Mouse (Mus musculus) thymus, postnatal 36 days (tissue): ENCODE measurements around the gene Iqsec1.
A peak's percentile ranks its signal among the peaks of the same experiment; 100 is the strongest.

ENCODE experiments used
- DNase-seq, 2 experiments: peaks; one replicate each; pipeline ENCODE4 v3.0.0; 2022; ENCODE audit warnings: mixed read lengths in 2 of 2

Iqsec1 gene

DNA sequence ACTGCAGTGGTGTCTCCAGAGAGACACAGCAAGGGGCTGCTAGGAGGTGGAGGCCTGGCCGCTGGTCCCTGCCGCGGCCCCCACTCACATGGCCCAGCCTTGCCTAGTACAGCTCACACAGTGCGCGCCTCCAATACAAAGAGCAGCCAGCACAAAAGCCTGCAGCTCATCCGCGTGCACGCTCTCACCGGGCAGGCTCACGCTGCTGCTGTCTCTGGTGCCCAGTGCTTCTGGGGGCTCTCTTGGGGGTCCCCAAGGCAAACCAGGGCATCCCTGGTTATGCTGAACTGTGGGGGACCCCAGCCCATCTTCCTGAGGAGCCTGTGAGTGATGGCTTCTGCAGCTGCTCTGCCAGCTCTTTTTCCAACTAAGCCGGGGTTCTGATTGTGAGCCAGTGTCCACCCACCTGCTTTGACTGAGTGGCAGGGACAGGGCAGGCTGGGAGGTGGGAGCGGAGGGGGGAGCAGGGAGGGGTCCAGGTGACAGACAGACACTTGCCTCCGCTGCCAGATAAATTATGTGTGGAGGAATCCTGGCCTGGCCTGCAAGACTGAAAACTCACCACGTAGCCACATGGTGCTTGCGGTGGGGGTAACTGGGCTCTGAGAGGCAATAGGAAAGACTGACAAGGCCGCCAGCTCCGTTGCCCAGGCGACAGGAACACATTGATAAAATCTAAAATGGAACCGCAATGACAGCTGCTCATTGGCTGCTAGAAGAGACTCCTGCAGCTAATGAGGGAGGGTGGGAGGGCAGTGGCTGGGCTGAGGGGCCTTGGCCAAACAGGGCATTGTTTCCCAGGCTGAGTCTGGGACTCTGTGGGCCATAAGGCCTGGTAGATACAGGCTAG, 206.3 kb downstream of the Iqsec1 start:
- DNase-seq, result peak in 1 of 2 experiments; percentile 24

DNA sequence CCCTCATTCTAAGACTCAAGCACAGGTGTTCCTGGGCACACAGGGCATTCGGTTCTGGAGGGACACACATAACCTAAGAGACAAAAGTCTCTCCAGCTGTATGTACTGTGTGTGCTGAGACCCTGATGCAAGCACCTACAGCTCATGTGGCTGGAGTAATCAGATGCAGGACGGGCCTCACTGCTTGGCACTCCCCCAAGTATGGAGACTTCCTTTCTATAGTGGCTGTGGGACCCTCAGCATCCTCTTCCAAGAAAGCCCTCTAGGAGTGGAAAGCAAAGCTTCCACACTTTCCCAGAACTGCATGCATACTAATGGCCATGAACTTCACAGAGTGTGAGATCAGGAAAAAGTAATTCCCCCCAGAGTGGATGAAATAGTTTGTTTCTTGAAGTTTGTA, 208.0 kb downstream of the Iqsec1 start:
- DNase-seq, result no peak

DNA sequence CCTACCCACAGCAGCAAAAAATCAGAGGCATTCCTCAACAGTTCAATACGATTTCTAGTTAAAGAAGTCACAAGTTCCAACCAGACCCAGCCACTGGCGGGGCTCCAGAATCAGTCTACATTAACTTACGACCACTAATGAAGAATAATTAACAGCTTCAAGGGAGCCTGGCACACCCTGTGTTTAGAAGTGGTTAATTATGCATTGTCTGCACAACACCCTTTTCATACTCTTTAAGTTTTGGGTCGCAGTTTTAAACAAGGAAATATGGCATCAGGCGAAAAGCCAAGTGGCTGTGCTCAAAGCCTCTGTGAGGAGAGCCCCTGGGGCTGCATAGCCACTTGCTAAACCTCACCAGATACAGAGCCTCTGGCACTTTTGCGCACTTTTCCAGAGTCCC, 209.6 kb downstream of the Iqsec1 start:
- no peak for DNase-seq

DNA sequence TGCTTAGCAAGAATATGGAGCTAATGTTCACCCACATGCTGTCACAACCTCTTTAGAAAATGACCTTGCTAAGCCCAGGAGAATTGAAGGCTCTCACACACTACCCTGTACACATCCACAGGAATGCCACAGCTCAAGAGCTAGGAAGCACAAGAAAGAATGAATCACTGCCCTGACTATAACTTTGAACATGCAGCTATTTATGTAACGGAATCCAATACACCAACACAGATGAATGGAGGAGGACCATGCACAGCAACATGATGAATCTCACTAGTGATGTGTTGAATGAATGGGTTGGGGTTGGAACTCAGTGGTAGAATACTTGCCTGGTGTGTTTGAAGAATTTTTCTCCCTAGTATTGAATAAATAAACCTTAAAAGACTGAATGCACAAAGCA, 211.2 kb downstream of the Iqsec1 start:
- no peak for DNase-seq

DNA sequence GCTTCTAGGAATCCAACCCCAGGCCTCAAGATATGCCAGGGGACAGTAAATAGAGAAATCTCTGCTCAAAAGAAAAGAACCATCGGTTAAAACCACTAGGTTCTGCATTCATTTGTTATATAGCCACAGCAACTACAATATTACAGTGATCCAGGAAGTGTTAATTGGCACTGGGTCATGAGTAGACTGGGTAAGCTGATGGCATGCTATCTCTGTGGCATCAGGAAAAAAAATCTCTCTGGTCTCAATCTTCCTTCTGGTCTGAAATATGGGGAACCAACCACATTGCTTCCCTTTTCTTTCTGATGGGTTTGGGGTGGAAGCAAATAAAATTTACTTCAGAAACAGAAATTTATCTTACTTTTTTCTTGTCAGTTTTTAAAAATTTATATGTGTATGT, 212.9 kb downstream of the Iqsec1 start:
- DNase-seq, result no peak

DNA sequence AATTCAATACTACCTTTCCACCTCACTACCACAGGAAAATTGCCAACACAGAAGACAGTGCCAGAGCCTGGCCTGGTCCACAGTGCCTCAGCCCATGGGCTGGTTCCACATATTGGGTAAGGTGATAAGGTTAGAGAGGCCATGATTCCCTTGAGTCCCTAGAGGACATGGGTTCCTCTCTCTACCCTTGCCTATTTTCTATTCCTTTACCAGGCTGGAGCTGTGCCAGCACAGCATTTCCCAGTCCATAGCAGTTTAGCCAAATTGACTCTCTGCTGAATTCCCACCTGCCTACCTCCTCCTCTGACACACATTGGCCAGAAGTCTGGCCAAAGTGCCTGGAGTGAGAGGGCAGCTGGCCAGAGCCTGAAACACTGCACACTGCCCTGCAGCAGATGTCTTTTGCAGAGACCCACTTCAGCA, 214.7 kb downstream of the Iqsec1 start:
- DNase-seq, result no peak

DNA sequence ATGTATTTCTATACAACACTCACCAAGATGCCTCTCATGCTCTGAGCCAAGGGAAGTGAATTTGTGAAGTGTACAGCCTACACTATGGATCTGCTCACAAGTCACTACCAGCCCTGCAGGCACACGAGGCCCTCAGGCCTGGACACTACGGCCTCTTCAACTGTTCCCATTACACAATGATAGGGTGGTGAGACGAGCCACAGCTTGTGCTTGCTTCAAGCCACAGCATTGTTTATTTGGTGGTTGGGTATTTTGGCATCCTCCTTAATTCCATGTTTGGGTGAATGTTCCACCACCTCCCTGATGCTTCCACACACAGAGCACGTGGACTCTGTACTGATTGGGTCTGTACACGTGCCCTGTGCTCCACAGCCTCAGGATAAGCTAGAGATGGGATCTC, 216.4 kb downstream of the Iqsec1 start:
- DNase-seq, result no peak

DNA sequence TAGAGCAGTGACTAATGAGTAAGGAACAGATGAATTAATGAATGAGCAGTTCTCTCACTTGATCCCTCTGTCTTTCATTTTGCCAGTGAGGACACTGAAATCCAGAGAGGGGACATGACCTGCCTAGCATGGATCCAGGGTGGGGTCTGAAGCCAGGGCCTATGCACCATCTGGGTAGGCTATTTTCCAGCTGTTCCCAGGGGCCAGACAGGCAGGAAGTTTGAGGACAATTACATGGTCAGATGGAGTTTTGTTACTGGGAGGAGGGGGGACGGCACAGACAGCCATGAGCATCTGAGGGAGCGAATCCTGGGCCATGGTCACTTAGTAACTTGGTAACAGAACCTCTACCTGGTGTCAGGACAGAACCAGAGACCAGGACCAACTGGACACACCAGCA, 220.0 kb downstream of the Iqsec1 start:
- DNase-seq, result no peak

DNA sequence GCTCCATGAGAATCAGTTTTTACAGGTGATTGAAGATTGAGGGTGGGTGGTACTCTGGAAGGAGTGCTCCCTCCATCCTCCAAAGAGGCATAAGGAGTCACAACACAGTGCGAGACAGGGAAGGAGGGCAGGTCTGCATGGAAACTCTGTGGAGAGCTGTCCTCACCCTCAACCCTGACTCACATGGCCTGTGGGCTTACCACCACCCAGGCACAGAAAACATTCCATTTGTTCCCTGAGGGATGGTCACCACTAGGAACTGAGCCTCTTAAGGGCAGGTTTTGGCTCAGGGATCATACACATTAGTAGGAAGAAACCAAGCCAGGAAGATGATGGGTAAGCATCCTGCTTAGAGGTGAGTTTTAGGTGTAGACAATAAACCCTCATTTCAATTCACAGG, 220.6 kb downstream of the Iqsec1 start:
- DNase-seq, result no peak

DNA sequence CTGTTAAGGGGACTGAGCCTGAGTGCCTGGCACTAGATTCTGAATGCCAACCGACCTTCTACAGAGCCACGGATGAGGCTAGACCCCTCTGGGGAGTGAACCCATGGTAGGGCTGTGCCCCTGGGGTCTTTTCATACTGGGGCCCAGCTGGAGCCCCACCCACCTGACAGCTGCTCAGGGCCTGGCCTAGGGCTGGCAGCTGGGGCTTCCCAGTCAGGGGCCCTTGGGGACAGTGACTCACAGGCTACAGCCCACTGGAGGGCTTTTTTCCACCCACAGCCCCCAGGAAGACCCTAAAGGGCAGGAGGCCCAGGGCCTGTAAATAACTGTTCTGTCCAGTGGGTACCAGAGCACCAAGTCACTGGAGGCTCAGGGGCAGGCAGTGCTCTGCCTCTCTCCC, 223.7 kb downstream of the Iqsec1 start:
- DNase-seq, result peak in 1 of 2 experiments; percentile 39

DNA sequence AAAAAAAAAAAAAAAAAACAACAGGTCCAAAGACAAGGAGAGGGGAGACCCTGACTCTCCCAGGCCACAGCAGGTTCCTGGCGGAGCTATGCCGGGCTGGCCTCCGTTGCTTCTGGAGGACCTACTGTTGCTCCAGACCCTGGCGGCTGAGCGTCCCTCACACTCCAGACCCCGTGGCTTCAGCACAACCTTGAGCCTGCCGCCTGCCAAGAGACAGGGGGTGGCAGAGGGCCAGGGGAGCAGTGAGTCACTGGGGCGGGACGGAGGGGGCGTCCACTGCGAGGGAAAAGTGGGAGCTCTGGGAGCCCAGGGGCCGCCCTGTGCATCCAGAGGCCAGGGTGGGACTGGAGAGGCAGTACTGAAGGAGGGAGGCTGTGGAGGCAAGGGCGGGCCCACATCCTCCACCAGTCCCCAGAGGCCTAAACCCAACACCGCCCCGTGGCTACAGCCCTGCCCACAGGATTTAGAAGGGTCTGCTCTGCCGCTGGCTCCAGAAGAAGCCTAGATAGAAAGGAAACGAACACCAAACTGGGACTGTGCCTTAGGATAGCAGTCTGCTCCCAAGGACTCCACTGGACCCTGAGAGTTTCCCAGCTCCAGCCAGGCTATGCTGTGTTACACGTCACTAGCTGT, 224.4 kb downstream of the Iqsec1 start:
- DNase-seq, result no peak

DNA sequence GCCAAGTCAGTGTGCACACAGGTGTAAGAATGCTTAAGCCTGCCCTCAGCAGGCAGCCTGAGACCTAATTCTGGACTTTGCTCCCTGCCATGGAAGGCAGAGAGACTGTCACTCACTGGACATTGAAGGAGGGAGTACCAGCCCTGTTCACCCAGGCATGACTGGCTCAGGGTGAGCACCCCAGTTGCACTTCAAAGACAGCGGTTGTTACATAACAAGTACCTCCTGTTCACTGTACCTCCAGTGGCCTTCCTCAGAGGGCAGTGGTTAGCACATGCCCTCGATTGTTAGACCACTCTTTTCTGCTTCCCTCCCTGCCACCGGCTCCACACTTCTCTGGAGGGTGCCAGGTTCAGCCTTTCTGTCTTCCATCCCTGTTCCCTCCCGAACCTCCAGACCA, 225.2 kb downstream of the Iqsec1 start:
- DNase-seq, result no peak

DNA sequence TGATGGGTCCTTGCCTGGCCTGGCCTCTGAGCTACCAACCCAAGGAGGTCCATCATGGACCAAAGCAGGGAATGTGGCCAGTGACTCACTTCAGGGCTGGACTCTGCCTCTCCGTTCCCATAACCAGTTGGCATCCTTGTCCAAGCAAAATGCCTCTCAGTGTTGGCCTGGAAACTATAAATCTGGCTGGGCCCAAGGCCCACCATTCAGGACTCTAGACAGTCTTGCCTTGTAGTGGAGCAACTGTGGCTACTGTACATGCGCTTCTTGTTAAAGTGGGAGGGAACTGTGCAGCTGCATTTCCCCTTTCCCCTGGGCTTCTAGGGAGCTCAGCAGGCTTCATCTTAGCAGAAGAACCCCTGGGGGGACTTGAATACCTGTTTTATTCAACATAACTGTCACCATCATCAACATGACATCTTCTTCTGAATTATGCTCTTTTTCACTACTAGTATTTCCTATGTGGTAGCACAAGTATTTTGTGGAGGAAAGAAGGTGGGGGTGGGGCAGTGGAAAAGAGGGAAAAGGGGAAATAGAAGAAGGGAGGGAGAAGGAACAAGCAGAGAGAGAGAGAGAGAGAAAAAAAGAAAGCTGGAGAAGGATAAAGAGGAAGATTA, 226.3 kb downstream of the Iqsec1 start:
- DNase-seq, result no peak

DNA sequence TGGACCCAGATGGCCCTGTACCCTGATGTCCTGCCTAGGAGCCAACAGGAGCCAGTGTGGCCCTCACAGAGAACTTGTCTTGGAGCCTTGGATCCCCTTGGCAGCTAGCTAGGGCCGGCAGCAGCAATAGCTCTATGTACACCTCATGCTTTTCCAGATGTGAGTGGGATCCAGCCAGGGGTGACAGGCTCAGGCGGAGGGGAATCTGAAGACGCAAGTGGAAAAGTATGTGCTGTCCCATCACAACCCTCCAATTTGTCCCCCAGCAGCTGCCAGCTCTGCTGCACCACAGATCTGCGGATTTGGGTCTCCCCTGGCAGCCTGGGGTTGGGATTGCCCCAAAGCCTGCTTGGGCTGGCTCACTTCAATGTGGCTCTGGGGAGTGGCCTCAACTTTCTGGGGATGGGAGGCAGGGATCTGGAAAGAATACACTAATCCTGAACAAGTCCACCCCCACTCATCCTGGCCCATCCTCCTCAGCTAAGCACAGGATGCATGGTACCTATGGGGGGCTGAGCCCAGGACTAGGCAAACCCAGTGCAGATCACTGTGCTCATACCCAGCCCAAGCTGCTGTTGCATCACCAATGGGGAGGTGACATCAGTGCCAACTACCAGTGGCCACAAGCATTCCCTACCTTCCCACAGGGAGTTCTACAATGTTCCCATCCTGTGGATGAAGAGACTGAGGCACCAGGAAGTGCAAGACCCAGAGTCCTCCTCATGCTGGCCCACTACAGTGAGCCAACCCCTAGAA, 227.0 kb downstream of the Iqsec1 start:
- DNase-seq, result no peak

DNA sequence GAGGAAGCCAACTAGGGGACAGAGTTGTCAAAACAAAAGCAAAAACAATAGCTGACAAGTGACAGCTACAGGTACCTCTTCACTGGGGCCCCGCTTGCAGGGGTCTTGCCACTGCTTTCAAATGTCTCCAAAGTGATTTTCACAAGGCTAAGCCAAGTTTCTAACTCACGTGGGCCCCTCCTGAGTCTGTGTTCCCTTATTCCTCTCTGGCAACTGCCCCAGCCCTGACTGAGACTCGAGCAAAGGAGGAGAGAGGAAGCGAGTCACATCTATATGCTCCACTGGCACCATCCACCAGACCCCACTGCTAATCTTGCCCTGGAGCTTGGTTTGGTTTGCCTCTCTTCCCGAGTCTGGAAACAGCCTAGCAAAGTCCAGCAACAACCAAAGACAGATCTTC, 227.6 kb downstream of the Iqsec1 start:
- DNase-seq, result no peak

DNA sequence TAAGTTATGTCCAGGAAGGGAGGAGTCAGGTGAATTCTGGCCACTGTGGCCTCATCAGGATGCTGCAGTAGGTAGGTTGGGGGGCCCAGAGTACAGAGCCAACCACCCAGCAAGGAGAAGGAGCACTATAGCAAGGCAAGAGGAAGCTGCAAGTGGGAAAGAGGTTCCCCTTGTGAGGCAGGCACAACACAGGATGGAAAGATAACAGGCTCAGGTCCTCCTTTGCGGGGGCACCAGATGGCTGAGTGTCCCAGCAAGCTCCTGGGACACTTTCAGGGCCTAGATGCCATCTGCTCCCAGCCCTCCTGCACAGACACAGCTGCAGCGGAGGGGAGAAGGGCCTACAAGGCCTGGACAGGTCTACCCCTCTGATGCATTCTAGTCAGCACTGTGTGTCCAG, 228.7 kb downstream of the Iqsec1 start:
- DNase-seq, result no peak

DNA sequence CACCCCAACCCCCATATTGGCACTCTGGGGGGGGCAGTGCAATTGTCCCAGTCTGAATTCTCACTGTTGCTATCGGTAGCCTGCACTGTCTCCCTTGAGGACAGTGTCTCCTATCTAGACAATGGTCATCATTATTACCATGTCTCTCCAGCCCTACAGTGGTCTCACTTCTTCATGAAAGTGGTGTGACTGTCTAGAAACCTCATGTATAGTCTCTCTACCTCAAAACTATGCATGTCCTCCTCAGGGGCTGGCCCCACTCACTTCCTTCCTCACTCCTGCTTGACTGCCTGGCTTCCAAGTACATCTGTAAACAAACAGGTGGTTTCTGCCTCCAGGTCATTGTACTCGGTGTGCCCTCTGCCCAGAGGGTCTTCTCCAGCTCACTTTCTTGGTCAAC, 230.3 kb downstream of the Iqsec1 start:
- DNase-seq, result no peak

DNA sequence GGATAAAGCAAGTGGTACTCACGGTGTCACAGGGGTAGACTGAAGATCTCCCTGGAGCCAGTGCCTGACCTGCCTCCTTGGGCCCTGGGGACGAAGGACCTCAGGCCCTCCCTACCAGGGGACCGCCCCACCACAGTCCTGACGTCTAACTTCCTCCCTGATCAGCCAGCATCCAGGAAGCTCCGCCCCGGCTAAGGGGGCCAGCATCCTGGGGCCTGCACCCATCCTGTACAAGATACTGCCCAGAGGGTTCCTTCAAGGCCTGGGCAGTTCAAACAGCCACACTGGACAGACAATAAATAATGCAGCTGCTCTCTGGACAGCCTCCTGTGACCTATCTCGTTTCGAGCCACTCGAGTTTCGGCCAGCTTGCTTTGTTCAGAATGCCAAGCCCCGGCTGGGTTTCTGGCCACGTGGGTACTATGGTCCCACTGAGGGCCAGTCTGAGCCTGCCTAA, 231.0 kb downstream of the Iqsec1 start:
- peak in 1 of 2 experiments; percentile 70 for DNase-seq

DNA sequence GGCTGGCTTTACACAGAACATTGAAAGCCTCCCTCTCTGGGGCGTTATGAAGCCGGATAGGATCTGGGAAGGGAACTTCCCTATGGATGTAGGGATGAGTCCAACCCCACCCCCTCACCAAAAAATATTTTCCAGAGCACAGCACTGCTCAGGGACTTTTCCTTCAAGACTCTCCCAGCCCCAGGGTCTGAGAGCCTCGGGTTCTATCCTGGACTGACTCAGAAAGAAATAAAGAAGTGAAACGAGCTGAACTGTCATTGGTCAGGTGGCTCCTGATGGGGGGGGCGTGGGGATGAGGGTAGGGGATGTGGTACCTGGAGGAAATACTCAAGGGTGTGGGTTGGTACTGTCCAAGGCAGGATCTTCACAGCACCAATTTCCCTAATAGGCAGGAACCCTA, 231.9 kb downstream of the Iqsec1 start:
- DNase-seq, result no peak

DNA sequence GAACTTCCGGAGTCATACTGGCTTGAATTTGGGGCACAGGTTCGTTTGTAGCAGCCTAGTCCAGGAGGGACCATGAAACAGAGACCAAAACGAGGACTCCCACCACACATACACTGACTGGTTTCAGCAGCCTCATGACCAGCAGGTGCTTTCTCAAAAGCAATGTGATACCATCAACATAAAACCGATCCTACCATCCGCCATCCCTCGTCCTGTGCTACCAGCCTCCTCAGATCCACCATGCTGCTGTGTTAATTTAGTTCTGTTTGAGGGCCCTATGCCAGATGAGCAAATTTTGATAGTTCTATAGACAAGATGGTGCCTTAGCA, 232.9 kb downstream of the Iqsec1 start:
- no peak for DNase-seq

DNA sequence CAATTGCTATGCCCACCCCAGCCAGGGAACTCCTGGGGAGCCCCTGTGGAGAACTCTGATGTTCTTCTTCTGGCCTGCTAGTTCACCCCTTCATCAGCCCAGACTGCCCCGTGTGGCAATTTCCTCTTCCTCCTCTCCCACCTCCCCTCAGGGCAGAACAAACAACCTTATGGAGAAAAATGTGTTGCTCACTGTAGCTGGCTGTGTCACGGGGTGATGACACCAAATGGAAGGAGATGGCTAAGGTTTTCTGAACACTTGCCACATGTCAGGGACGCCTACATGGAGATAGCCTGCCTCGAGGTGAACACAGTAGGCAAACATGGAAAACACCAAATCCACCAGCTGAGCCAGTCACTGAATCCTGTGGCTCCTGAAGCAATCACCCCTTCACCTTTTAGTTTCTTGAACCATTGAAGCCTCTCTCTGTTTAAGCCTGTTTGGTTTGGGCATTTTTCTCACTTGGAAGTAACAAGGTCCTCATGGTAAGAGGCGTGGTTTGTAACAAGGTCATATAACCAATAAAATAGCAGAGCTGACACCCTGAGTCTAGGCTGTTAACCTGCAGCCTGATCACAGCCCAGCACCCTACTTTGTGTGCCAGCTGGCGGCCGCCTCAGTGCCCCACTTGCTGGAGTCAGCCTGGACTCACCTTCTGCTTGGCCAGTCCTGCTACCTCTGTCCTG, 233.4 kb downstream of the Iqsec1 start:
- DNase-seq, result no peak

DNA sequence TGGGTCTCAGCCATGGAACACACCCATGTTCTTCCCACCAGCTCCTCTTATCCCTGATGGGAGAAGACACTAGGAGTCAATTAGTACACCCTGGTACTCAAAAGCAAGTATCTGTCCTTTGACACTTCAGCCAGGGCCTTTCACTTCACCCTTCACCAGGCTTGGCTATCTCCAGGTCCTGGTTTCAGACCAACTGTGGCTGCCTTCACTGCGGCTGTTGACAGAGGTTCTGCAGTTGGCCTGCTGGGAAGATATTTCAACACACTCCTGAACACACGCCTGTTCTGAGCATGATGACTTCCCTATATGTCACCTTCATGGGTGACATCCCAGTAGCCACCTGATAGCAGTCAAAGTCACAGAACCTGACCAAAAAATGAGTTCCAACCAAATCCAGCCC, 234.4 kb downstream of the Iqsec1 start:
- no peak for DNase-seq

DNA sequence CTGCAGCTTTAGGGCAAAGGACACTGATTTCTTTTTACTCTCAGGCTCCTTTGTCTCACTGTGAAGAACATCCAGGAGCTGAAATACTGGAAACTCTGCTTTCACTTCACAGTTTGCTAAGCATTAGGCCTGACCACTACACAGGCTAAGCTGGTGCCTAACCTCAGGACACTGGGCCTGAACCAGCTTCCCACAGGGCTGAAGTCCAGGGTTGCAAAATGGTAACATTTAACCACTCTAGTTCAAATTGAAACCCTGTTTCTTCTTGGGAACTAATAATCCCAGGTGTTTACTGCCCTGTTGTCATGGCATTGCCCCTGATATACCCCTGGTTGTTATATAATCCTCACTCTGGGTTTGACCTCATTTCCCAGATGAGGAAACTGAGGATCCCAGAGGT, 234.8 kb downstream of the Iqsec1 start:
- no peak for DNase-seq
